Mouse (Mus musculus) C2C12 (cell line): Measurements from ENCODE around the gene Sapcd1. TPM values are rescaled to one million over a fixed set of nuclear protein-coding genes. Genes with fewer than 3 reads are reported as not detected.

Source experiments
- H3K27me3 ChIP-seq: one replicate; pipeline ENCODE4 v1.6.1; 2011; ENCODE audit not compliant: control insufficient read depth, insufficient read depth, insufficient read length
- H3K36me3 ChIP-seq: one replicate; pipeline ENCODE4 v1.6.1; 2011; ENCODE audit not compliant: control insufficient read depth, insufficient read depth
- H3K4me3 ChIP-seq: one replicate; pipeline ENCODE4 v1.5.1; 2011; ENCODE audit warnings: mild to moderate bottlenecking, control low read depth; ENCODE audit not compliant: poor library complexity, insufficient read depth, severe bottlenecking
- H3K79me2 ChIP-seq: one replicate; pipeline ENCODE4 v1.6.1; 2011; ENCODE audit not compliant: control insufficient read depth, insufficient read depth
- H3K79me3 ChIP-seq: one replicate; pipeline ENCODE4 v1.6.1; 2011; ENCODE audit warnings: low read depth, control low read depth
- H3ac ChIP-seq: one replicate; pipeline ENCODE3; 2011; ENCODE audit warnings: low read depth; ENCODE audit not compliant: control insufficient read depth, insufficient read length
- CEBPB ChIP-seq: IDR thresholded peaks from one replicate; pipeline ENCODE4 v1.6.1; 2011; ENCODE audit warnings: low read depth, mild to moderate bottlenecking, control low read depth, moderate library complexity
- CTCF ChIP-seq: IDR thresholded peaks from one replicate; pipeline ENCODE4 v1.5.1; 2011; ENCODE audit not compliant: control insufficient read depth, insufficient read depth, insufficient read length
- FOSL1 ChIP-seq: IDR thresholded peaks from one replicate; pipeline ENCODE4 v1.8.0; 2011; ENCODE audit warnings: mild to moderate bottlenecking, low read length; ENCODE audit not compliant: poor library complexity, insufficient read depth, severe bottlenecking
- MAX ChIP-seq: IDR thresholded peaks from one replicate; pipeline ENCODE4 v1.6.1; 2011; ENCODE audit warnings: mild to moderate bottlenecking, control low read depth
- MYOD1 ChIP-seq: IDR thresholded peaks from one replicate; pipeline ENCODE4 v1.6.1; 2011; ENCODE audit warnings: low read depth; ENCODE audit not compliant: control insufficient read depth, insufficient read length
- MYOG ChIP-seq: IDR thresholded peaks from one replicate; pipeline ENCODE4 v1.6.1; 2011; ENCODE audit not compliant: control insufficient read depth, insufficient read length; ENCODE audit errors: extremely low read depth
- USF1 ChIP-seq: IDR thresholded peaks from one replicate; pipeline ENCODE4 v1.6.1; 2011; ENCODE audit warnings: low read depth, mild to moderate bottlenecking, control low read depth, moderate library complexity
- polyA plus RNA-seq: library from polyadenylated mRNA; unstranded; fragments of >200 nt; fragmentation: generic; extraction: Trizol; gene quantifications from one replicate; pipeline ENCODE4 v1.2.1, GENCODE M21; 2012; ENCODE audit warnings: missing spikeins

Gene Sapcd1
- polyA plus RNA-seq, 1 experiment: 0.23 TPM

DNA sequence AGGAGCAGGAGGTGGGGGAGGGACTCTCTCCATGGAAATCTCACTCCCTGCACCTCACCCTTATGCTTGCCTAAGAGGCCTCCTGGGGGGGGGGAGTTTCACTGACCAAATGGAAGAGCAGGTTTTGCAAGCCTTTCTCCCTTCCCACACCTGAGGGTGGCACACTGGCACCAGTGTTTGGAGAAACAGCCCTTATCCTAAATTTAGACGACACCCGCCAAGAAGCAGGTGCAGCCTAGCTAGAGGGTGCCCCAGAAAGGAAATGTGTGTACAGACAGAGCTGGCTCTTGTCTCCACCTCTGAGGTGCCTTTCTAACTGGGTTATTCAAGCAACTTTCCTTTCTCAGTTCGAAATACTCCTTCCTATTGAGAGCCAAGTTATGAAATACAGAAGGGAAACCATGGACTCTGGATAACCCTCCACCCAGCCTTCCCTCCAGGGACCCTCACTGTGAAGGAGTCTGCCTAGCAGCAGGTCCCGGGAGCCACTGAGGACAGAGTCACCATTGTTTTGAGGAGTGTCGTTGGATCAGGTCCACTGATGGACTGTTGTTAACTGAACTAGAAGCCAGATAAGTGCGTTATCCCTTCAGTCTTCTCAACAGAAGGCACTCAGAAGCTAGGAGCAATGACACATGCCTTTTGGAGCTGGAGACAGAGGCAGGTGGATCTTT, 42.9 kb upstream of the Sapcd1 start:
- Histone ChIP-seq H3K36me3 (no peaks in the 10 kb centered on the region), H3ac (no peak overlapping the region), H3K4me3 (no peak overlapping the region), H3K79me3 (no peaks in the 10 kb centered on the region), H3K27me3 (peaks cover 3% of the 10 kb centered on the region), H3K79me2 (no peaks in the 10 kb centered on the region)
- TF ChIP-seq USF1: no peak

DNA sequence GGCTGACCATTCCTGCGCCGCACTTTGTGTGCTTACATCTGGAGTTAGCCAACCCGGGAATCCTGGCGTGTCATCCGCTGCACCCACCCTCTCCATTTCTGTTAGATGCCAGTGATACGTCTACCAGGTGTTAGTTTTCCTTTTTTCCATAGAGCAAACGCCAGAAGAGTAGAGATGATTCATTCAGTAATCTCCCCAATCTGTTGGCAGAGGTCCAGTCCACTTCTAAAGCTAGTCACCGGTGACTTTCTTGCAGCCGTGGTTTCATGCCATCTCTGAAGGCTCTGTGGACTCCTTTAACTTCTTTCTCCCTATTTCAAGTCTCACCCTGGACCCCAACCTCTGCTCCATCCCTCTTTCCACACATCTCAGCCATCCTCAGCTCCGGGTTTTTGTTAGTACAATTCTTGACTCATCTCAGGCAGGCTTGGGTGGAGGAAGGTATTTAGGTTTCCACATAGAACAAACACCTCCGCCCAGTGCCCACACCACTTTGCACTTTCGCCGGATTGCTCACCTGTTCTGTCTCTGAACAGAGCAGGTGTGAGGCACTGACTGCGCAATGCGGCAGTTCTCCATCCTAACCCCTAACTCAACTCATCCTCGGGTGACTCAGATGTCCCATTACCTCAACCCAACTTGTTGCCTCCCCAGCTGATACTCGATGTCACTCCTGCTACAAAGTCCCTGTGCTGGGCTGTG, 40.5 kb upstream of the Sapcd1 start:
- Histone ChIP-seq H3K79me2 (no peaks in the 10 kb centered on the region), H3K4me3 (no peak overlapping the region), H3K36me3 (no peaks in the 10 kb centered on the region), H3K79me3 (no peaks in the 10 kb centered on the region), H3K27me3 (peaks cover 3% of the 10 kb centered on the region), H3ac (no peak overlapping the region)
- TF ChIP-seq FOSL1 (no peak), USF1 (no peak), MAX (no peak), CEBPB (no peak), CTCF (no peak), MYOD1 (no peak), MYOG (no peak)

DNA sequence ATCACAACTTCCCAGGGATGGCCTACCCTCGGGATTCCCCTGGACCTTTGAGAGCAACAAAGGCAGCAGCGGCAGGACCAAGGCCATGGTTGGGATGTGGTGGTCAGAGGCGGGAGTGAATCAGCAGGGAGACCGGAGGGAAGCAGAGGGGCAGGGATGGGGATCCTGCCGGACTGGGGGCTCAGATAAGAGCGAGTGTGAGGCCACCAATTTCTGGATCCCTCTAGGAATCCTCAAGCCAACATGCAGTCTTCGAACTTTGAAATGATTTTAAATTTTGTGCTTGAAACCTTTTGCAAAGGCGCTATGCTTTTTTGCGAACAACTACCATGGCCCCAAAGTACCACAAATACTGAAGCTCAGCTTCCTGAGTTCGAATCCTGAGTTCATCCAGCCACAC, 38.3 kb upstream of the Sapcd1 start, which contains the start of gene Mpig6b:
TSS of gene Mpig6b (minus strand) at position 101 of the 400 bp plus-strand sequence.
- H3K79me2 ChIP-seq: no peaks in the 10 kb centered on the region
- no peaks in the 10 kb centered on the region for H3K79me3 ChIP-seq
- TF ChIP-seq FOSL1 (no peak), CTCF (no peak), MYOD1 (no peak), CEBPB (no peak), USF1 (no peak), MAX (no peak), MYOG (no peak)
- no peak within 1 kb of the TSS for H3K4me3 ChIP-seq
- H3ac ChIP-seq: no peak within 1 kb of the TSS
- peaks cover 3% of the 10 kb centered on the region for H3K27me3 ChIP-seq
- peaks cover 7% of the 10 kb centered on the region for H3K36me3 ChIP-seq

DNA sequence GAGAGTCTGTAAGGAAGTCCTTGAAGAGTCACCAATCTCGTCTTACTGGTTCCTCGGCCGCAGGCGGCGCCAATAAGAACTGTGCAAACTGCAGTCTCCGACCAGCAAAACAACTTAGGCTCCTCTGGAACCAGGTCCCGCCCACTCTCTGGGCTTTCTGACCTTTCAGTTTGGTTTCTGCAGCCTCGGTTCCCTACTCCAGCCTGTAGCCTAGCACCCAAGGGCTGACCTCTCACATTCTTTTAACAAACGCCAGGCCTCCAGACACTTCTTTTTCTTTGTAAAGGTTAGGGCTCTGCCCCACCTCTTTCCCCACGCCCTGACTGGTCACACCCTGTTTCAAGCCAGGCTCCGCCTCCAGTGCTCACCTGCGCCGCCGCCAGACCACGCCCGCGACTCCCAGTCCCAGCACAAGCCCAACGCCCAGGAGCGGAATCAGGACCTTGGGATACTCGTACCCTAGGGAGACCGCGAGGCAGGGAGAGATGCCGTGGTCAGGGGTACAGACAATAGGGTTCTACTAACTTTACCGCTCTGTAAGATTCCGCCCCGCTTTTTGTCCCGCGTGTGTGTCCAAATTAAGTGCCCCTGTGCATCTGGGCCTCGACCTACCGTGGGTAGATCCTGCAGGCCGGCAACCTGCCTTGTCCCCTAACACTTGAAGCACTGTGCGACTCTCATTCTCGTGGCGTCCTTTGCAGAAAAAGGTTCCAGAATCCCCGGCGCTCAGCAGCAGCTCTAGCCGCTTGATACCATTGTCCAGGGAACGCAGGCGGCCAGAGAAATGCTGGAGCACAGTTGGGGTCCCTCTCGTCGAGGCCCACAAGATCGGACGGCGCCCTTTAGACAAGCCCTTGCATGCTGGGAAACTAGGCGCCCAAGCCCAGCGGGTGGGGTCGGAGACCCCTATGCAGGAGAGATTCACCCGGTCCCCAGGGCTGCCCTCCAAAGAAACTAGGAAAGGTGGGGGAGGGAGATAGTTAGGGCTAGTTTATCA, 37.4 kb upstream of the Sapcd1 start, which contains the start of gene Ly6g6c:
TSS of gene Ly6g6c (plus strand) at position 438 of the 997 bp plus-strand sequence.
- H3ac ChIP-seq: no peak within 1 kb of the TSS
- H3K79me2 ChIP-seq: no peaks in the 10 kb centered on the region
- no peaks in the 10 kb centered on the region for H3K27me3 ChIP-seq
- H3K79me3 ChIP-seq: no peaks in the 10 kb centered on the region
- no peak within 1 kb of the TSS for H3K4me3 ChIP-seq
- TF ChIP-seq CEBPB (no peak), MYOD1 (no peak), MYOG (no peak), MAX (no peak), USF1 (no peak), FOSL1 (no peak), CTCF (no peak)
- H3K36me3 ChIP-seq: peaks cover 16% of the 10 kb centered on the region

DNA sequence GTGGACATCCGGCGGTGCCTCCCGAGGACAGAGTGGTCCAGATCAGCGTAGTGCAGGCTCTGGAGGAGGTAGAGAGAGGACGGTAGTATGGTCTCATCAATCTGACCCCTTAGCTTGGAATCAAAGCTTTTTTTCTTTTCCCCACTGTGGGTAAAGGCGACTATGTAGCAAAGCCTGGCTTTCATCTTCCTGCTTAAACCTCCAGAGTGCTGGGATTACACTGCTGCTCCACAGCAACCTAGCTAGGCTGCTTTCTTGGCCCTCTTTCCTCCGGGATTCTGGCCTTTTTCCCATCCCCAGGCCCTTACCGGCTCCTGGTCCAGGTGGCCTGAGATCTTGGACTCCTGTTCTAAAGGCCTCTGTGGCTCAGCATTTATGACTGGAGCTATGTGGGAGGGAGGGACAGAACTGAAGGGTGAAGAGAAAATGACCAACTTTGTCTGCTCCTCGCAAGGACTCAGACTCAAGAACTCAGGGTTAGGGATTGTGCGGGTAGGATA, 36.6 kb upstream of the Sapcd1 start:
- Histone ChIP-seq H3K27me3 (no peaks in the 10 kb centered on the region), H3K36me3 (peaks cover 17% of the 10 kb centered on the region), H3ac (no peak overlapping the region), H3K79me3 (no peaks in the 10 kb centered on the region), H3K4me3 (no peak overlapping the region), H3K79me2 (no peaks in the 10 kb centered on the region)
- TF ChIP-seq MYOD1 (no peak), CTCF (no peak), USF1 (no peak), MYOG (no peak), MAX (no peak), CEBPB (no peak), FOSL1 (no peak)
